Mouse (Mus musculus) thymus, adult 2 months (tissue): ENCODE results near the gene Zmiz1.

Experiments
- CTCF ChIP-seq: fragments of 200-500 bp; IDR thresholded peaks from 2 replicates; pipeline ENCODE4 v1.5.1; 2012; ENCODE audit warnings: mild to moderate bottlenecking, control low read depth, low read length, moderate library complexity, borderline replicate concordance; ENCODE audit not compliant: control insufficient read depth, poor library complexity, insufficient read depth; ENCODE audit errors: extremely low read depth
- POLR2A ChIP-seq: fragments of 200-500 bp; IDR thresholded peaks from 2 replicates; pipeline ENCODE4 v1.6.1; 2012; ENCODE audit warnings: mild to moderate bottlenecking, low read length, control low read depth, moderate library complexity; ENCODE audit not compliant: control insufficient read depth, poor library complexity, insufficient read depth; ENCODE audit errors: extremely low read depth

- no peak for TF ChIP-seq CTCF
- TF ChIP-seq POLR2A = no peak
These were observed 95.8 kb downstream of the Zmiz1 start for GRCm38 (mm10) chr14:25554781-25555180.
